Comparison of ENCODE assay signal across 8 mouse cellular contexts in the genomic region with DNA sequence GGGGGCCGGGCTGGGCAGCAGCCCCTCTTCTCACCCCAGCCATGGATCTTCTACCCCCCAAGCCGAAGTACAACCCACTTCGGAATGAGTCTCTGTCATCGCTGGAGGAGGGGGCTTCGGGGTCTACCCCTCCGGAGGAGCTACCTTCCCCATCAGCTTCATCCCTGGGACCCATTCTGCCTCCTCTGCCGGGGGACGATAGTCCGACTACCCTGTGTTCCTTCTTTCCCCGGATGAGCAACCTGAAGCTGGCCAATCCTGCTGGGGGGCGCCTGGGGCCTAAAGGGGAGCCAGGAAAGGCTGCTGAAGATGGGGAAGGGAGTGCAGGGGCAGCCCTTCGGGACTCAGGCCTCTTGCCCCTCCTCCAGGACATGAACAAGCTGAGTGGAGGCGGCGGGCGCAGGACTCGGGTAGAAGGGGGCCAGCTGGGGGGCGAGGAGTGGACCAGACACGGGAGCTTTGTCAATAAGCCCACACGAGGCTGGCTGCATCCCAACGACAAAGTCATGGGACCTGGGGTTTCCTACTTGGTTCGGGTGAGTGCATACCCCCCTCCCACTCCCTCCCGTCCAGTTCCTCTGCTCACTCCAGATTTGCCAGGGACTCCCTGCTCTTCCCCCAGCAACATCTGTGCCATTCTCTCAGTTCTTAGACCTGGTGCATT. TPM values are rescaled to one million over a fixed set of nuclear protein-coding genes. Genes with fewer than 3 reads are reported as not detected.
DNase-seq lines count a peak whose midpoint lies in the region; ATAC-seq and TF ChIP-seq lines count a peak whose summit lies in the region.

No protein-coding gene starts in this region.

- H3K36me3 ChIP-seq in E14TG2a.4 (ENCODE audit: insufficient read depth, low read length): peaks cover 44% of the 10 kb centered on the region
- H3K36me3 ChIP-seq in forebrain, postnatal 0 days (ENCODE audit: insufficient read depth): 0 out of 2 replicates have a peak, but pooled peaks cover 2% of the 10 kb centered on the region
- no peaks in the 10 kb centered on the region for H3K36me3 ChIP-seq in midbrain, embryonic 15.5 days (replicated peaks)

- H3K27me3 ChIP-seq in E14TG2a.4 (ENCODE audit: insufficient read depth, low read length): no peaks in the 10 kb centered on the region
- no peaks in the 10 kb centered on the region for H3K27me3 ChIP-seq in forebrain, postnatal 0 days (ENCODE audit: insufficient read depth, low read length)
- no peaks in the 10 kb centered on the region for H3K27me3 ChIP-seq in midbrain, embryonic 15.5 days (replicated peaks)

- no peak for TF ChIP-seq CTCF in E14TG2a.4 (conservative IDR thresholded peaks at IDR 0.05; ENCODE audit: low read length)
- TF ChIP-seq CTCF in forebrain, postnatal 0 days (IDR thresholded peaks at IDR 0.05; ENCODE audit: low read depth): no peak

- H3K9me3 ChIP-seq in E14TG2a.4 (ENCODE audit: low read length): no peaks in the 10 kb centered on the region
- no peaks in the 10 kb centered on the region for H3K9me3 ChIP-seq in forebrain, postnatal 0 days (ENCODE audit: low read length)
- no peaks in the 10 kb centered on the region for H3K9me3 ChIP-seq in midbrain, embryonic 15.5 days

- WGBS in forebrain, postnatal 0 days: 10% methylated on average over 21 of the region's 22 CpGs
- 10% methylated on average over 22 of the region's 22 CpGs for WGBS in midbrain, embryonic 15.5 days

- ATAC-seq in forebrain, postnatal 0 days: no peak
- no peak for ATAC-seq in midbrain, embryonic 15.5 days (replicated peaks)

- DNase-seq in adrenal gland, postnatal 10 days: peak; percentile 24
- DNase-seq in adrenal gland, postnatal 4 days (ENCODE audit: low spot score in 2 of 2): no peak
- DNase-seq in forebrain, postnatal 0 days: no peak
- peak; percentile 53 to 66 for DNase-seq in kidney, postnatal 4 days
- no peak for DNase-seq in thymus, postnatal 14 days
- DNase-seq in adipocyte (ENCODE audit: low spot score): no peak

- H3K4me2 ChIP-seq in forebrain, postnatal 0 days (ENCODE audit: low read depth): peak overlapping the region; percentile 50
- peak overlapping the region; percentile 49 for H3K4me2 ChIP-seq in midbrain, embryonic 15.5 days

- peaks cover 70% of the 10 kb centered on the region for H3K4me1 ChIP-seq in E14TG2a.4 (replicated peaks; ENCODE audit: low read depth, low read length)
- H3K4me1 ChIP-seq in forebrain, postnatal 0 days (ENCODE audit: insufficient read depth): peaks cover 16% of the 10 kb centered on the region
- peaks cover 33% of the 10 kb centered on the region for H3K4me1 ChIP-seq in midbrain, embryonic 15.5 days

- H3K4me3 ChIP-seq in E14TG2a.4 (replicated peaks; ENCODE audit: low read length): peak overlapping the region; percentile 83
- H3K4me3 ChIP-seq in forebrain, postnatal 0 days (ENCODE audit: low read depth, low read length): peak overlapping the region; percentile 22
- H3K4me3 ChIP-seq in midbrain, embryonic 15.5 days: peak overlapping the region; percentile 30

- no peak overlapping the region for H3K27ac ChIP-seq in forebrain, postnatal 0 days (ENCODE audit: low read depth, low read length)
- H3K27ac ChIP-seq in midbrain, embryonic 15.5 days: no peak overlapping the region

- H3K9ac ChIP-seq in forebrain, postnatal 0 days: peak overlapping the region; percentile 31
- peak overlapping the region; percentile 39; the same call in 1 of the 2 replicates for H3K9ac ChIP-seq in midbrain, embryonic 15.5 days

RNA-seq across cellular contexts. Expression of gene Shc1, which starts 3.7 kb away (rescaled TPM):
- 100 to 1,000 TPM in 1 of 2 experiments, 10 to 100 TPM in 1; 94.4 to 108 TPM for total RNA-seq in adrenal gland, postnatal 10 days (2021)
- 100 to 1,000 TPM; 142 to 145 TPM for total RNA-seq in adrenal gland, postnatal 4 days (2021)
- total RNA-seq in forebrain, postnatal 0 days (2014; rRNA removed): 15.8 and 19.8 TPM in 2 replicates
- polyA plus RNA-seq in forebrain, postnatal 0 days (2015; fragmentation: Nextera tagmentation; extraction: Ambion mirVana): 11.3 and 11.8 TPM in 2 replicates
- polyA plus RNA-seq in midbrain, embryonic 15.5 days (2015; fragmentation: Nextera tagmentation; extraction: Ambion mirVana): 17.2 and 19.8 TPM in 2 replicates

RNA-seq across cellular contexts. Expression of gene Cks1b, which starts 3.8 kb away (rescaled TPM):
- 10 to 100 TPM; 39.8 to 43.2 TPM for total RNA-seq in adrenal gland, postnatal 10 days (2021)
- total RNA-seq in adrenal gland, postnatal 4 days (2021): 10 to 100 TPM; 64.2 to 66.3 TPM
- total RNA-seq in forebrain, postnatal 0 days (2014; rRNA removed): 24.5 and 27.3 TPM in 2 replicates
- polyA plus RNA-seq in forebrain, postnatal 0 days (2015; fragmentation: Nextera tagmentation; extraction: Ambion mirVana): 93.9 and 109 TPM in 2 replicates
- 86.7 and 91.2 TPM in 2 replicates for polyA plus RNA-seq in midbrain, embryonic 15.5 days (2015; fragmentation: Nextera tagmentation; extraction: Ambion mirVana)

RNA-seq across cellular contexts. Expression of gene Pygo2, which starts 8.1 kb away (rescaled TPM):
- total RNA-seq in adrenal gland, postnatal 10 days (2021): 10 to 100 TPM; 34.2 to 36.9 TPM
- total RNA-seq in adrenal gland, postnatal 4 days (2021): 10 to 100 TPM; 43.0 to 44.3 TPM
- total RNA-seq in forebrain, postnatal 0 days (2014; rRNA removed): 62.5 and 72.1 TPM in 2 replicates
- 42.5 and 43.5 TPM in 2 replicates for polyA plus RNA-seq in forebrain, postnatal 0 days (2015; fragmentation: Nextera tagmentation; extraction: Ambion mirVana)
- polyA plus RNA-seq in midbrain, embryonic 15.5 days (2015; fragmentation: Nextera tagmentation; extraction: Ambion mirVana): 44.0 and 45.6 TPM in 2 replicates

RNA-seq across cellular contexts. Expression of gene Flad1, which starts 10.3 kb away (rescaled TPM):
- total RNA-seq in adrenal gland, postnatal 10 days (2021): 10 to 100 TPM; 49.4 to 54.6 TPM
- 10 to 100 TPM; 30.9 to 36.8 TPM for total RNA-seq in adrenal gland, postnatal 4 days (2021)
- 25.6 and 34.9 TPM in 2 replicates for total RNA-seq in forebrain, postnatal 0 days (2014; rRNA removed)
- polyA plus RNA-seq in forebrain, postnatal 0 days (2015; fragmentation: Nextera tagmentation; extraction: Ambion mirVana): 30.9 and 31.5 TPM in 2 replicates
- 35.9 and 36.5 TPM in 2 replicates for polyA plus RNA-seq in midbrain, embryonic 15.5 days (2015; fragmentation: Nextera tagmentation; extraction: Ambion mirVana)

RNA-seq across cellular contexts. Expression of gene Pbxip1, which starts 14.6 kb away (rescaled TPM):
- total RNA-seq in adrenal gland, postnatal 10 days (2021): 10 to 100 TPM; 46.0 to 62.1 TPM
- 10 to 100 TPM; 58.7 to 58.8 TPM for total RNA-seq in adrenal gland, postnatal 4 days (2021)
- 16.9 and 21.6 TPM in 2 replicates for total RNA-seq in forebrain, postnatal 0 days (2014; rRNA removed)
- polyA plus RNA-seq in forebrain, postnatal 0 days (2015; fragmentation: Nextera tagmentation; extraction: Ambion mirVana): 16.9 and 27.8 TPM in 2 replicates
- polyA plus RNA-seq in midbrain, embryonic 15.5 days (2015; fragmentation: Nextera tagmentation; extraction: Ambion mirVana): 15.7 and 18.4 TPM in 2 replicates

Comparison
In these comparisons a context has a peak if more than half of its experiments do, and no peak if none do; other contexts are left out.
1. DNase-seq: peak in adrenal gland, postnatal 10 days (single experiment) and kidney, postnatal 4 days (2 of 2); none in adrenal gland, postnatal 4 days (0 of 2), forebrain, postnatal 0 days (single experiment), thymus, postnatal 14 days (single experiment) and adipocyte (single experiment).
2. H3K4me3 ChIP-seq: peak in every context shown above with its lines; median percentile 83 in E14TG2a.4; 30 in midbrain, embryonic 15.5 days; 22 in forebrain, postnatal 0 days.